Mouse (Mus musculus) B cell, adult 62 days (primary cell): ENCODE measurements around the gene Zfp937. TPM values are rescaled to one million over a fixed set of nuclear protein-coding genes. Genes with fewer than 3 reads are reported as not detected.

Source experiments
- total RNA-seq: library from RNA; stranded (reverse); gene quantifications from 4 replicates; pipeline ENCODE4 v1.2.4, GENCODE M21; 2023

Gene Zfp937
- 2.9 to 4.5 TPM (median 4.1 TPM) in 4 replicates for total RNA-seq

GRCm38 (mm10) chr2:150217600-150218362 is at the start of gene Zfp937:
Gene Zfp937, plus strand, starts transcription at chr2:150218073.

GRCm38 (mm10) chr2:150179579-150179978 is 38.3 kb upstream of the Zfp937 start, which contains the start of gene Gm10770:
Gene Gm10770, minus strand, starts transcription at chr2:150179679.

DNA sequence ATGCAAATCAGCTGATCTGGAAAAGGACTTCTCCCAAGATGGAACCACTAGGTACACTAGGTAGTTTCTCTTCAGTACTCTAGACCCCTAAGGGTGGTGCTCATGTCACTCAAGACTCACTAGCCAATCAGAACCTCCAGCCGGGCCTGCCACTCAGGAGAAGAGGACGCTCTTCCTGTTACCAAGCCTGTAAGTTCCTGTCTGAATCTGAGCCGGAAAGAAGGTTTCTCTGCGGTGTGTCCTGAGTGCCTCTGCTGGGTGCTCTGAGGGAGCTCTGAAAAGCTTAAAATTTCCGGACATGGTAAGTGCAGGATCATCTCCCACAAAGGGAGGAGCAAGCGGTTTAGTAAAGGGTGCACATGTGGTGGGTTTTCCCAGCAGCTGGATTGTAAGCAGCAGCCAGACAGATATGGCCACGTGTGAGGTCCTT is 36.3 kb upstream of the Zfp937 start, which contains the start of gene Gm14139:
Gene Gm14139 (plus strand): TSS at position 186 of the 430 bp plus-strand sequence.

GRCm38 (mm10) chr2:150255491-150255890 is 37.6 kb downstream of the Zfp937 start, which contains the start of gene Gm21994:
Gene Gm21994, minus strand, starts transcription at chr2:150255591.

DNA sequence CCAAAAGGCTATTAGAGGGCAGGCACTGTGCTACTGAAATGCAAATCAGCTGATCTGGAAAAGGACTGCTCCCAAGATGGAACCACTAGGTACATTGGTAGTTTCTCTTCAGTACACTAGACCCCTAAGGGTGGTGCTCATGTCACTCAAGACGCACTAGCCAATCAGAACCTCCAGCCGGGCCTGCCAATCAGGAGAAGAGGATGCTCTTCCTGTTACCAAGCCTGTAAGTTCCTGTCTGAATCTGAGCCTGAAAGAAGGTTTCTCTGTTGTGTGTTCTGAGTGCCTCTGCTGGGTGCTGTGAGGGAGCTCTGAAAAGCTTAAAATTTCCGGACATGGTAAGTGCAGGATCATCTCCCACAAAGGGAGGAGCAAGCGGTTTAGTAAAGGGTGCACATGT is 39.4 kb downstream of the Zfp937 start, which contains the start of gene Gm14124:
Gene Gm14124 (plus strand): TSS at position 227 of the 400 bp plus-strand sequence.

Other genes with a start within 250 kb of the Zfp937 start
- gene Zfp120, start 81.4 kb upstream of the Zfp937 start, total RNA-seq = 8.8 to 13.1 TPM (median 10.3 TPM) in 4 replicates
- gene Gm10770, start 38.4 kb upstream of the Zfp937 start, total RNA-seq = not detected in 4 replicates
- gene Gm14139, start 36.3 kb upstream of the Zfp937 start, total RNA-seq = 0.58 to 0.91 TPM (median 0.89 TPM) in 3 of 4 replicates, not detected in the other
- 10.7 to 15.8 TPM (median 12.1 TPM) in 4 replicates for gene Gm21994, start 37.5 kb downstream of the Zfp937 start, total RNA-seq
- 0.23 to 0.34 TPM (median 0.33 TPM) in 3 of 4 replicates, not detected in the other for gene Gm14124, start 39.4 kb downstream of the Zfp937 start, total RNA-seq
- 3.5 to 13.5 TPM (median 9.3 TPM) in 4 replicates for gene Gm10130, start 105.6 kb downstream of the Zfp937 start, total RNA-seq
- 4.1 to 6.9 TPM (median 5.0 TPM) in 4 replicates for gene 3300002I08Rik, start 144.7 kb downstream of the Zfp937 start, total RNA-seq
- gene Zfp442, start 233.4 kb downstream of the Zfp937 start, total RNA-seq = 2.9 to 4.4 TPM (median 4.0 TPM) in 4 replicates